Mouse (Mus musculus) layer of hippocampus, adult 2 months (tissue): Measurements from ENCODE around the gene Cav1. TPM values are rescaled to one million over a fixed set of nuclear protein-coding genes. Genes with fewer than 3 reads are reported as not detected.

Experiments
- DNase-seq, 2 experiments: peaks; one replicate each; pipeline ENCODE4 v3.0.0; 2022; ENCODE audit warnings: low spot score in 2 of 2
- H3K27ac ChIP-seq: fragments of 200-600 bp; 2 replicates; pipeline ENCODE4 v1.8.1; 2022
- H3K4me3 ChIP-seq: fragments of 200-600 bp; 2 replicates; pipeline ENCODE4 v1.8.1; 2022; ENCODE audit warnings: mild to moderate bottlenecking
- CTCF ChIP-seq: fragments of 200-600 bp; conservative IDR thresholded peaks from 2 replicates; pipeline ENCODE4 v1.8.1; 2022; ENCODE audit warnings: antibody characterized with exemption, mild to moderate bottlenecking, moderate library complexity
- total RNA-seq, 2 experiments: library from RNA; stranded (reverse); gene quantifications; 2 replicates each; pipeline ENCODE4 v1.2.3; 2021

The Cav1 gene
- total RNA-seq, 2 experiments from 2014 or later, result 17.0 to 30.6 TPM

DNA sequence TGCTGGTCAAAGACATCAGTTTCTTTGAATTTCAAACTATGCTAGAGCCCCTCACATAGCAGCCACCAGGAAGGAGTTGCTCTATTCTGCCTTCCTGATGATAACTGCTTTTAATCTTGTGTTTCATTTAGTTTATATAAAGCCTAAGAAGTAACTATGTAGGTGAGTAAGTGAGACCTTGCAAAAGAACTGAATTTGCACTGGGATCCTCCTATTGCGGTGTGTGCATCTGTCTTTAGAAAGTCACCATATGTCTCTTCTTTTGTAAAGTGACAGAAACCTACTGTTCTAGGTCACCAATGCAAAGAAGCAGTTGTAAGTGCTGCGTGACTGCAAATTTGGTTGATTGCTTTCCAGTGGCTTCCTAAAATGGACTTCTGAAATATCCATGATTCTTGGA is 31.6 kb downstream of the Cav1 start:
- Histone ChIP-seq H3K4me3 (no peak overlapping the region), H3K27ac (no peak overlapping the region)
- no peak for TF ChIP-seq CTCF
- DNase-seq, result no peak

DNA sequence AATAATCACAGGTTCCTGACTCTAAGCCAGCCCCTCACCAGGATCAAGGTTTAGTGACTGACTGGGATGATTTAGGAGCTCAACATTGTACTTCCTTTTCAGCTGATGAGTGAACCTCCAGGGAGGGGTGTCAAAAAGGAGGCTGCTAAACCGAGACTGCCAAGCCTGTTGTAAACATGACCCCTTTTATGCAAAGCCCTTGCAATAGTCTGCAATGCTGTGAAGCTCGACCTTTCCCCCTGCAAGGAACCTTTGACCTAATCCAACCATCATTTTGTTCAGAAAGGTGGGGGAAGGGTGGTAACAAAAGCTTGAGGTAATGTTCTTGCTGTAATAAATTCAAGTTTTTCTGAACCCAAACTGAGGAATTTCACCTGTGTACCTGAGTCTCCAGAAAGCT is 34.3 kb downstream of the Cav1 start:
- H3K4me3 ChIP-seq, result no peak overlapping the region
- TF ChIP-seq CTCF, result no peak

DNA sequence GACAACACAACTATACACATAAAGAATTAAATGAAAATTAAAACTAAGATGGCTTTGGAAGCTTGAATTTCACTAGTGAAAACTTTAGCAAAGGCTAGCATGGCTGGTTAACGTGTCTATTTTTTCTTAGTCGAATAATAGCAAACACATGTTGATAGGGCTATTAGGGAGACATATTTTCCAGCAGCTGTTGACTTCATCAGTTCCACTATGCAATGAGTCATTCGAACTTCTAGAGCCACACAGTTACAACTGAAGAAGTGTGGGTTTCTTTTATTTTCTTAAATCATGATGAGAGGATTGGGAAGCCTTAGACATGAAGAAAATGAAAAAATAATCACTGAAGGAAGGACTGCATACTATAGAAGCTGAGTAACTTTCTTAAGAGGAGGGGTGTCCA is 41.9 kb downstream of the Cav1 start:
- Histone ChIP-seq H3K4me3 (no peak overlapping the region), H3K27ac (no peak overlapping the region)
- TF ChIP-seq CTCF, result no peak
- no peak for DNase-seq

More for the DNA sequence above, 34.3 kb downstream of the Cav1 start:
- H3K27ac ChIP-seq, result no peak overlapping the region
- no peak for DNase-seq

DNA sequence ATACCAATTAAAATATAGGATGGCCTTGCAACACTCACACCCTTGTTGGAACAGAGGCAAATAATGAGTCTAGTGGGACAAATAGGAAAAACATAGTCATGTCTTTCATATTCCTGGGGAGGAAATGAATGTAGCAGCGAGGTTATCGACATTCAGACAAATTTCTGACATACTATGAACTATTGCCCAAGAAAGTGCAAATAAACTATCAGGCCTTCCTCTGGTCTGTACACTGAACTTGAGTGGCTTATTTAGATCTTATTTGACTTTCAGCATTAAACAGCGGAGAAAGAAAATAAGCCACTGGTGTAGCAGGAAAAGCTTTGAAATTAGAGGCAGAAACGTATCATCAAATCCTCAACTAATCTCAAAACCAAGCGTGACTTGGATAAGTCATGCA is 44.7 kb downstream of the Cav1 start:
- DNase-seq, result no peak
- Histone ChIP-seq H3K4me3 (no peak overlapping the region), H3K27ac (no peak overlapping the region)
- TF ChIP-seq CTCF, result no peak

GRCm38 (mm10) chr6:17358896-17359690 is 53.0 kb downstream of the Cav1 start:
- H3K4me3 ChIP-seq, result no peak overlapping the region
- DNase-seq, result peak; percentile 46 to 49
- no peak overlapping the region for H3K27ac ChIP-seq
- peak; percentile 92 for TF ChIP-seq CTCF

DNA sequence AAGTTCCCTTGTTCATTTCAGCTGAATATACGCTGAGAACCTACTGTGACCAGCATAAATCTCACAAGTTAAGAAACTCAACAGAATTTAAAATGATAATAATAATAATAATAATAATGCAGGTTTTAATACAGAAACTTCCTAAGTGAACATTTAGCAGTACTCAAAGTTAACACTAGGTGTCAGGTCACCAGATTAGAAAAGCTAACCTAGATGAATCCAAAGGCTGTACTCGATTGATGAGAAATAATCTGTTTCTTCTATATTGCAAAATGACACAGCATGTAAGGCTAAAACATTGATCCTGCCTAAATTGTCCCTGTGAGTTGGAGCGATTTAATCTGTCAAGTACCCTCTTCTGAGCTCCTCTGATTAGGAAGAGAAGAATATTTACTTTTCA is 56.6 kb downstream of the Cav1 start:
- peak; percentile 88 for TF ChIP-seq CTCF
- Histone ChIP-seq H3K4me3 (no peak overlapping the region), H3K27ac (no peak overlapping the region)
- no peak for DNase-seq

DNA sequence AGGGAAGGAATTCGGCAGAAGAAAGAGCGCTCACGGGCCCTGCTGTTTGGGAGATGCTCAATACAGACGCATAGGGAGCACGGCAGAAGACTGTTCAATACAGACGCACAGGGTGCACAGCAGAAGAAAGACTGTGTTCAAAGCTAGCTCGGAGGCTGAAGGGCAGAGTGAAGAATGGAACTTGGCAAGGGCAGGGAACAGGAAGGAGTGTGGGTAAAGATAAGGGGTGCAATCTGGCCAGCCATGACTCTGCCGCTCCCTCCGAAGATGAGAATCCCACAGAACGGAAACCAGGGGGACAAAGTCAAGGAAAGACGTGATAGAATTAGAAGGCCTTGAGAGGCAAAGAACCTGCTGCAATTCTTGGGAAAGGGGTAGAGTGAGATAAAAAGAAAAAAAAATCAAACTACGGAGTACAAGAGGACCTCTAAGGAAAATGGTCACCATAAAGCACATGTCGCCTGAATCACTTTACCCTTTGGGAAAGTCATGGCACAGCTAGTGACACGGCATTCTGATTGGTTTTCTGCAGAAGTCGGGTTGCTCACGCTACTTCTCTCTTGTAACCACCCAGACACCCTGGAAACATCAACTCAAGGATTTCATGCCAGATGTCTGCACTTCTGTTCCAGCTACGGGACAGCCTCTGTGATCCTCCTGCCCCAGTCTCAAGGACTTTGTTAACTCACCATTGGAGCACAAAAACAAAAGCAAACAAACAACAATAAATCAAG is 57.5 kb downstream of the Cav1 start:
- Histone ChIP-seq H3K27ac (no peak overlapping the region), H3K4me3 (no peak overlapping the region)
- TF ChIP-seq CTCF, result no peak
- DNase-seq, result no peak

DNA sequence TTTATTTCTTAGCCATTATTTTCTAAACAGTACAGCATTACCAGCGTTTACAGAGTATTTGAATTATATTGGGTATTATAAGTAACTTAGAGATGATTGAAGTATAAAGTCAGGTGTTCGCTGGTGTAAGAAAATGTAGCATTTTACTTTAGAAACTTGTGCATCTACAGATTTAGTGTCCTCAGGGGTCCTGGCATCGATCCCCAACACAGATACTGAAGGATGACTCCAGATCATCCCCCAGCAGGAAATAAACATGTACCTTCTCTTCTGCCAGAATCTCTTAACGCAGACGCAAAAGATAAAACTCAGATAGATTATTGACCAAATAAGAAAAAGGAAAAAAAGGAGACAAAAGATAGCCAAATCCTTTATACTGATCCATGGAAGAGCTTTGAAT is 68.2 kb downstream of the Cav1 start:
- DNase-seq, result no peak
- Histone ChIP-seq H3K27ac (no peak overlapping the region), H3K4me3 (no peak overlapping the region)
- no peak for TF ChIP-seq CTCF

DNA sequence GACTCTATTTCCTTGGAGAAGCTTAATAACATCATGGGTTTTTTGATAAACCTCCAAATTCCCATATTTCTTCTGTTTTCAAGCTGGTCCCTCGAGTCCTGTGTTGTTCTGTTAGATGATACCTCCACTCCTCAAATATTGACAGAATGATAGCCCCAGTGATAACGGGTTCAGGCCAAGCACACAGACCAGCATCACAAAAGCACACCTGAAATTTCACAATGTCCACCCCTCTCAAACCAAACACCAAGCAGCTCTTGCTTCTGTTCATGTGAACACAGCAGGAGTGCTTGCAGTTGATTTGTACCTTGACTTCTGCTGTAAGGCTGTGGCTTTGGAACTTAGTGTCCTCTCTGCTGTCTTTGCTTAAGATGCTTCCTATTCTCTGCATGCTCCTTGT is 71.2 kb downstream of the Cav1 start:
- H3K4me3 ChIP-seq, result no peak overlapping the region
- no peak overlapping the region for H3K27ac ChIP-seq
- DNase-seq, result no peak
- no peak for TF ChIP-seq CTCF

GRCm38 (mm10) chr6:17380102-17380501 is 74.0 kb downstream of the Cav1 start:
- no peak for DNase-seq
- Histone ChIP-seq H3K27ac (no peak overlapping the region), H3K4me3 (no peak overlapping the region)
- TF ChIP-seq CTCF, result no peak

- no peak for DNase-seq
- Histone ChIP-seq H3K4me3 (no peak overlapping the region), H3K27ac (no peak overlapping the region)
- TF ChIP-seq CTCF, result no peak
These were observed 75.6 kb downstream of the Cav1 start for GRCm38 (mm10) chr6:17381690-17382089.

GRCm38 (mm10) chr6:17385531-17385930 is 79.4 kb downstream of the Cav1 start:
- Histone ChIP-seq H3K4me3 (no peak overlapping the region), H3K27ac (no peak overlapping the region)
- TF ChIP-seq CTCF, result no peak
- no peak for DNase-seq

DNA sequence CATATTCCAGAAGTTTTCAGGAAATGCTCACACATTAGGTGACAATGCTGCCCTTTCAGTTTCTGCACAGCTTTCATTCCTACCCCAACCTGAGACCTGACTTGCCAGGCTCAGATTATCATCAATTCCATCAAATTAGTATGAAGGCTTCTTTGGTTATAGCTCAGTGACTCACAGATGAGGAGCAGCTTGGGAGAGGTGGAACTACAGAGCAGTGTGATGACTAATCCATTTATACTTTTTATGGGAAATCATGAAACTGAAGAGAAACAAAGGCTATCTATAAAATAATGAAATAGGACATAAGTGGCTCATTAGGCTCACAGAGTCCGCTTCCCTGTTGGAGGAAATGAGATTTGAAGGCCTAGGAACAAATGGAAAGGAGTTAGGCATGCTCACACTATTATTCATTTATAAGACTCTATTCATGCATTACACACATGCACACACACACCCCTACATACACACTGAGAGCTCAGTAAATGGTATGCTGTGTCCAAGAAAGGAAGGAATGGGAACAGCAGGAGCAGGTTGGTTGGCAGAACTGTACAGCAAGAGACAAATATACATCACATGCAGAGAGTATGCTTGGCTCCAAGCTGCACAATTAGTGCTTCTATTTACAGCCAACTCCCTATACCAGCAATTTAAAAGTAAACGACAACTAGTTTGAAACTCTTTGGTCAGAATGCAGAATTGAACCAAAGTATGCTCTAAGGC is 82.0 kb downstream of the Cav1 start:
- Histone ChIP-seq H3K4me3 (no peak overlapping the region), H3K27ac (no peak overlapping the region)
- no peak for TF ChIP-seq CTCF
- DNase-seq, result no peak

Other genes starting within 250 kb of the Cav1 start
- gene Tes, start 241.2 kb upstream of the Cav1 start, total RNA-seq, result 1 to 10 TPM; 1.8 to 2.8 TPM
- 10 to 100 TPM; 21.8 to 22.1 TPM for gene Cav2, start 25.1 kb upstream of the Cav1 start, total RNA-seq
- gene Met, start 157.5 kb downstream of the Cav1 start, total RNA-seq, result 1 to 10 TPM; 3.9 to 4.7 TPM